Mouse (Mus musculus): Measurements from ENCODE around the gene Pygl.
A peak's percentile ranks its signal among the peaks of the same experiment; 100 is the strongest.
"Not testable (repeated sequence)": the region's sequence is repeated elsewhere in the genome, so short reads cannot be mapped to it uniquely, and the experiment has no call there.

The Pygl gene

GRCm38 (mm10) chr12:70161057-70161456 is 70.2 kb downstream of the Pygl start:
- no peak for DNase-seq (ENCODE audit: extremely low spot score, low read depth, low spot score)

- DNase-seq (ENCODE audit: extremely low spot score, low read depth, low spot score): no peak
Measured at GRCm38 (mm10) chr12:70157292-70158066, 73.8 kb downstream of the Pygl start.

GRCm38 (mm10) chr12:70156222-70156621 is 75.1 kb downstream of the Pygl start:
- no peak for DNase-seq (ENCODE audit: extremely low spot score, low read depth, low spot score)

GRCm38 (mm10) chr12:70153842-70154241 is 77.4 kb downstream of the Pygl start, which contains the start of gene Abhd12b:
Gene Abhd12b (plus strand): TSS chr12:70154142.
- no peak for DNase-seq (ENCODE audit: extremely low spot score, low read depth, low spot score)

GRCm38 (mm10) chr12:70148631-70149265 is 82.5 kb downstream of the Pygl start:
- DNase-seq (ENCODE audit: extremely low spot score, low read depth, low spot score): no peak

GRCm38 (mm10) chr12:70147986-70148630 is 83.2 kb downstream of the Pygl start:
- DNase-seq (ENCODE audit: extremely low spot score, low read depth, low spot score): no peak

GRCm38 (mm10) chr12:70145586-70145985 is 85.7 kb downstream of the Pygl start:
- no peak for DNase-seq (ENCODE audit: extremely low spot score, low read depth, low spot score)

GRCm38 (mm10) chr12:70144637-70145448 is 86.4 kb downstream of the Pygl start:
- peak; percentile 64 for DNase-seq (ENCODE audit: extremely low spot score, low read depth, low spot score)

GRCm38 (mm10) chr12:70144106-70144587 is 87.1 kb downstream of the Pygl start:
- DNase-seq (ENCODE audit: extremely low spot score, low read depth, low spot score): not testable (repeated sequence)

- DNase-seq (ENCODE audit: extremely low spot score, low read depth, low spot score): no peak
Measured at GRCm38 (mm10) chr12:70140993-70141576, 90.2 kb downstream of the Pygl start.

Measured in hindlimb bud, embryonic 11.5 days (tissue).